Mouse (Mus musculus): ENCODE measurements around the gene Gm45844. TPM values are rescaled to one million over a fixed set of nuclear protein-coding genes. Genes with fewer than 3 reads are reported as not detected.
A peak's percentile ranks its signal among the peaks of the same experiment; 100 is the strongest.
"Not testable (repeated sequence)": the region's sequence is repeated elsewhere in the genome, so short reads cannot be mapped to it uniquely, and the experiment has no call there.

Gm45844 gene
- 1.5 and 3.7 TPM in 2 replicates for polyA plus RNA-seq (2015; fragmentation: Nextera tagmentation; extraction: Ambion mirVana)

DNA sequence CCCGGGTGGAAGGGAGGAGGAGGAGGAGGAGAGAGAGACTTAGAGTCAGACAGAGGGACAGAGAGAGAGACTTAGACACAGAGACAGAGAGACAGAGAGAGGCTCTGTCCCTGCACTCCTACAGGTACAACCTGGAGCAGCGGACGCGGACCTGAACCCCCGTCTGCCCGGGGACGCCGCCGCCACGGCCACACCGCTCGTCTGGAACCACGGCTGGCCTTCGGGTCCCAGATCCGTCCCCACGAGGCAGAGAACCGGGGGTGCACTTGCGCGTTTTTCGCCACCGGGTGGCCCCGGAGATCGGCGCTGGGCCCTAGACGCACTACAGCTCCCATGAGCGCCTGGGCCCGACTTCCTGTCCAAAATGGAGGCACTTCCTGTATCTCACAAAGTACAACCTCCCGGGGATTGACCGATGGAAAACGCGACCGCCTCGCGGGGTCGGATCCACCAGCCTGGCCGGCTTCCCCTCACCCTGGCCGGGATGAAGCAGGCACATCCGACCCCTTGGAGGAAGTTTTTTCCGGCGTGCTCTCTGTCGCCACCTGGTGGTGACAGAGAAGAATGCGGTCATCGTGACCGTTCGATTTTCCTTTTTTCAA, at the start of gene Gm45844:
Gm45844 (minus strand) TSS at position 324 of the 602 bp plus-strand sequence.
- not testable (repeated sequence) for H3K4me1 ChIP-seq (ENCODE audit: control insufficient read depth, insufficient read depth, low read length); H3K36me3 ChIP-seq (ENCODE audit: control insufficient read depth, insufficient read depth, low read length); H3K27me3 ChIP-seq (ENCODE audit: control insufficient read depth, insufficient read depth, low read length); H3K9me3 ChIP-seq (replicated peaks; ENCODE audit: control insufficient read depth, low read length)
- Histone ChIP-seq H3K4me3 (replicated peaks; ENCODE audit: low read length) (peak within 1 kb of the TSS; percentile 39), H3K27ac (ENCODE audit: low read length) (peak within 1 kb of the TSS; percentile 39), H3K4me2 (ENCODE audit: low read depth, low read length) (peak within 1 kb of the TSS; percentile 46), H3K9ac (ENCODE audit: low read length) (peak within 1 kb of the TSS; percentile 43)
- WGBS, result 38% methylated on average over 45 of the region's 45 CpGs
- peak; percentile 99 for ATAC-seq (ENCODE audit: insufficient read depth, low FRiP score)

DNA sequence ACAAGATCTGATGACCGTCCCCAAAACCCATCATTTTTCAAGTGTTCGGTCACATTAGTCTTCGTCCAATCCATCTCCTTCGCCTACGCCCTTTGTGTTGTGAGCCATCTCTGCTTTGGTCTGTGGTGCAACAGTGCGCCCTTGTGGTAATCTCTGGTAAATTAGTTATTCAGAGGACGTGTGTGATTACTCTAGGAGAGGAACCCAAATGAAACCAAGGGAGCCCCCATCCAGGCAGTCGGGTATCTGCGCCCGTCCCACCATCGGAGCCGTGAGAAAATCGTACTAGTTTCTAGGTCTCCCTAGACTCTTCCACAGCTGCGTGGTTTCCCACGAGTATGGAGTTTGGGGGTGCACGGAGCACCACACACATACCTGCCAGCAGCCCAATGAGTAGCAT, 17.5 kb upstream of the Gm45844 start:
- peaks cover 17% of the 10 kb centered on the region for H3K36me3 ChIP-seq (ENCODE audit: control insufficient read depth, insufficient read depth, low read length)
- no peaks in the 10 kb centered on the region for H3K27me3 ChIP-seq (ENCODE audit: control insufficient read depth, insufficient read depth, low read length)
- H3K4me1 ChIP-seq (ENCODE audit: control insufficient read depth, insufficient read depth, low read length), result no peaks in the 10 kb centered on the region
- WGBS, result 80% methylated on average over 16 of the region's 16 CpGs
- H3K4me3 ChIP-seq (replicated peaks; ENCODE audit: low read length), result no peak overlapping the region
- H3K27ac ChIP-seq (ENCODE audit: low read length), result no peak overlapping the region
- no peak for ATAC-seq (ENCODE audit: insufficient read depth, low FRiP score)
- no peak overlapping the region for H3K4me2 ChIP-seq (ENCODE audit: low read depth, low read length)
- no peaks in the 10 kb centered on the region for H3K9me3 ChIP-seq (replicated peaks; ENCODE audit: control insufficient read depth, low read length)
- no peak overlapping the region for H3K9ac ChIP-seq (ENCODE audit: low read length)

DNA sequence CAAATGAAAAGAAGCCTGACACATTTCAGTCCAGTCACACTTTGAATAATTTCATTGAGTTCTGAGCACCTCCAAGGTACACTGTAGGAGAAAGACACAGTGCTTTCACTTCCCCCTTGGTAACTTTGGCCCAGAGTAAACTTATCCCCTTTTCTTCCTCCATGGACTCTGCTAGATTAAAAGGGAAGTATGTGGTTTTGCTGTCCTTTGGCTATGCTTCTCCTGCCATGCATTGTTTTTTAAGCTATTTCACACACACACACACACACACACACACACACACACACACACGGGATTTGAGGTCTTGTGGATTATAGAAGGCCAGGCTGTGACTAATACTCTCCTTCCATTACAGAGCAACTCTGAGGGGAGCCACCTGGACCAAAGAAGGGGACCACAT, 3.3 kb upstream of the Gm45844 start:
- no peak for ATAC-seq (ENCODE audit: insufficient read depth, low FRiP score)
- no peaks in the 10 kb centered on the region for H3K4me1 ChIP-seq (ENCODE audit: control insufficient read depth, insufficient read depth, low read length)
- no peaks in the 10 kb centered on the region for H3K27me3 ChIP-seq (ENCODE audit: control insufficient read depth, insufficient read depth, low read length)
- no peak overlapping the region for H3K4me3 ChIP-seq (replicated peaks; ENCODE audit: low read length)
- H3K36me3 ChIP-seq (ENCODE audit: control insufficient read depth, insufficient read depth, low read length), result peaks cover 7% of the 10 kb centered on the region
- 33% methylated on average over 1 of the region's 1 CpGs for WGBS
- H3K4me2 ChIP-seq (ENCODE audit: low read depth, low read length), result no peak overlapping the region
- peaks cover 4% of the 10 kb centered on the region for H3K9me3 ChIP-seq (replicated peaks; ENCODE audit: control insufficient read depth, low read length)
- no peak overlapping the region for H3K9ac ChIP-seq (ENCODE audit: low read length)
- H3K27ac ChIP-seq (ENCODE audit: low read length), result no peak overlapping the region

DNA sequence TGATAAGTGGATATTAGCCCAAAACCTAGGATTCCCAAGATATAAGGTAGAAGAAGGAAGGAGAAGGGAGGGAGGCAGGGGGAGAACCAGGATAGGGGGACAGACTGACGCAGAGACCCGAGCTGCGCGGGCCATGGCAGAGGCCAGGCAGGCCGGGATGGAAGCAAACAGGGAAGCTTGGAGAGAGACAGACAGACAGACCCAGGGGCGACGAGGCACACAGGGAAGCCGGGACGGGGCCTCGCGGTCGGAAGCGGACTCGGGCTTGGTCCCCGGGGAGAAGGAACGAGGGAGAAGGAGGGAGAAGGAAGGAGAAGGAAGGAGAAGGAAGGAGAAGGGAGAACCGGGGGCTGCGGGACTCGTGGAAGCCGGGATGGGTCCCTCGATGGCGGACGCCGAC, 533 bp downstream of the Gm45844 start:
- H3K27me3 ChIP-seq (ENCODE audit: control insufficient read depth, insufficient read depth, low read length); ATAC-seq (ENCODE audit: insufficient read depth, low FRiP score); H3K4me1 ChIP-seq (ENCODE audit: control insufficient read depth, insufficient read depth, low read length); H3K9me3 ChIP-seq (replicated peaks; ENCODE audit: control insufficient read depth, low read length); H3K36me3 ChIP-seq (ENCODE audit: control insufficient read depth, insufficient read depth, low read length): not testable (repeated sequence)
- Histone ChIP-seq H3K27ac (ENCODE audit: low read length) (peak overlapping the region; percentile 39), H3K4me2 (ENCODE audit: low read depth, low read length) (peak overlapping the region; percentile 46), H3K4me3 (replicated peaks; ENCODE audit: low read length) (peak overlapping the region; percentile 39), H3K9ac (ENCODE audit: low read length) (peak overlapping the region; percentile 43)
- WGBS, result 42% methylated on average over 24 of the region's 24 CpGs

DNA sequence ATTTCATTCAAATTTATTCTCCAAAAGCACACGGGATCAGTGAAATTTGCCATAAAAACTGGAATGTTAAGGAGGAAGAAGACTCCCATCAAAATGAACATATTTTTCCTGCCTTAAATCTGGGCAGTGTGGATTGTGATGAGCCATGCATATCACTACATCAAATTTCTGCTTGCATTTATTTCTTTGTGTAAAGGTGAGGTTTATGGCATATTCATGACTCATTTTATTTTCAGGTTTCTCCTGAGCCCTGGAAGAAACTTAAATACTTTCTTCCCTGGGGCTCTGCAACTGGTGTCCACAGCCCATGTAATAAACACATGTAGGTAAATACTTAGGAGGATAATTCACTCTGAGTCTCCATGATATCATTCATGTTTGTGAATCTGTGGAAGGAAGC, 30.9 kb downstream of the Gm45844 start, which contains the start of gene Vmn2r29:
Vmn2r29 (minus strand) TSS at position 101 of the 400 bp plus-strand sequence.
- H3K9ac ChIP-seq (ENCODE audit: low read length); H3K9me3 ChIP-seq (replicated peaks; ENCODE audit: control insufficient read depth, low read length); H3K36me3 ChIP-seq (ENCODE audit: control insufficient read depth, insufficient read depth, low read length); ATAC-seq (ENCODE audit: insufficient read depth, low FRiP score); H3K27ac ChIP-seq (ENCODE audit: low read length); H3K4me2 ChIP-seq (ENCODE audit: low read depth, low read length); H3K4me1 ChIP-seq (ENCODE audit: control insufficient read depth, insufficient read depth, low read length); H3K4me3 ChIP-seq (replicated peaks; ENCODE audit: low read length); H3K27me3 ChIP-seq (ENCODE audit: control insufficient read depth, insufficient read depth, low read length): not testable (repeated sequence)
- WGBS, result no CpG with 5 or more reads among the region's 1 CpGs

DNA sequence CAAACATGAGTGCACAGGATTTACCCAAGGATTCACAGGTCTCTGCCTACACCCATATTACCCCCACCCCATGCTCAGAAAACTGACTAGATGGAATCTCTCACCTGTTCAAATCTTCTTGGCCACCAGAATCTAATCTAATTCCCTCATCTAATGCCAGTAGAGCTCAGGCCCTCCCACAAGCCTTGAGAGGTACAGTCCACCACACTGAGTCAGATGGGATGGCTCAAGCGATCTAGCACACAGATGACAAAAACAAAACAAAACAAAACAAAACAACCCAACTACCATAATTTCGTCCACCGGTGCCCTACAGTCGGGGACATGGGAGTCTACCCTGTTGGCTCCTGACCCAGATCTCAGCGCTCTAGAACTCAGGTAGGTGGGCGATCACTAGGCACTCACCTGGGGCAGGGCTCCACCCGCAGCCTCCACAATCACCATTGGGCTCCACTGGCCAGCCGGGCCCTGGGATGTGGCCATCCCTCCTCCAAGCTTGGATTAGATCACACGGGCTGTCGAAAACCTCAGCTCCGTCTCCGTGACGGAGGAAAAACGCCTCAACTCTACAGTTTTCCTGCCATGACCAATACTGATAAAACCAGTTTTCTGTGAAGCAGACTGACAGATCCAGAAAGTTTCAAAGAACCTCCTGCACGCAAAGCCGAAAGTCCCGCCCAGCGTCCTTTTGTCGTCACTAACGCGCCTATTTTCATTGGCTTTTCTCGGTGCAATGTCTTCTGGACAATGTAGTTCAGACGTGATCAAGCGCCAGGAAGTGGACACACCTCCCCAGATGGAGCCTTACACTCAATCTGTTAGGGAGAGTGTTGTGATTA, 68.6 kb downstream of the Gm45844 start, which contains the start of gene Zfp772:
Zfp772 (minus strand) TSS at position 686 of the 839 bp plus-strand sequence.
- not testable (repeated sequence) for ATAC-seq (ENCODE audit: insufficient read depth, low FRiP score); H3K27me3 ChIP-seq (ENCODE audit: control insufficient read depth, insufficient read depth, low read length); H3K4me1 ChIP-seq (ENCODE audit: control insufficient read depth, insufficient read depth, low read length); H3K36me3 ChIP-seq (ENCODE audit: control insufficient read depth, insufficient read depth, low read length); H3K9me3 ChIP-seq (replicated peaks; ENCODE audit: control insufficient read depth, low read length)
- H3K4me2 ChIP-seq (ENCODE audit: low read depth, low read length), result peak within 1 kb of the TSS; percentile 62
- H3K27ac ChIP-seq (ENCODE audit: low read length), result peak within 1 kb of the TSS; percentile 67; the same call in 1 of the 2 replicates
- WGBS, result under 1% methylated on average over 24 of the region's 24 CpGs
- H3K9ac ChIP-seq (ENCODE audit: low read length), result peak within 1 kb of the TSS; percentile 65
- peak within 1 kb of the TSS; percentile 55 for H3K4me3 ChIP-seq (replicated peaks; ENCODE audit: low read length)

DNA sequence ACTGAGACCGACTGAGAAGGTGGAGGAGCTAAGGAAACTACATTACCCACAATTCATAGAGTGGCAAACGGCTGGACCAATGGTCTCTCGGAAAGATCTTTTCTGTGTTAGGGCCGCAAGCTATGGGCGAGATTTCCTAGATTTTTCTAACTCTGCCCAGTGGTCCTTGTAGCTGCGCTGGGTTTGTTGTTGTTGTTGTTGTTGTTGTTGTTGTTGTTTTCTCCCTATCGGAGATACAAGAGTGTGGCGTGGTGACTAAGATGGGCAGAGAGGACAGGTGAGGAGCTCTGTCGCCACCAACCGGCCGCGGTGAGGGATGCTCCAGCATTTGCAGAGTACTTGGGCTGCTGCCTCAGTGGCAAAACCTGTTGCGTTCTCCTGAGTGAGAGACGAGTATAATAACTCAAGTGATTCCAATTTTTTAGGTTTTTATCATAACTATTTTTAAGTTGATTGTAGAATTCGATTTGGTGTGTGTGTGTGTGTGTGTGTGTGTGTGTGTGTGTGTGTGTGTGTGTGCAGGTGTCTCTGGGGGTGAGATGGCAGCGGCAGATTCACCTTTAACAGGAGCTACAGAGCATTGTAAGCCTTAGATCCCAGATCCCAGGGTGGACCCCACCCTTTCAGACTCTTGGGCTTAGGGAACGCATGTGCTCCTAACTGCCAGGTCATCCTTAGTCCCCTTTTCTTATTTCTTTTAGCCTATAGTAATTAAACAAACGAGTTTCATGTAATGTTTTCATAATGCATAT, 89.7 kb downstream of the Gm45844 start:
- no peaks in the 10 kb centered on the region for H3K36me3 ChIP-seq (ENCODE audit: control insufficient read depth, insufficient read depth, low read length)
- H3K4me1 ChIP-seq (ENCODE audit: control insufficient read depth, insufficient read depth, low read length), result 0 out of 2 replicates have a peak, but pooled peaks cover 5% of the 10 kb centered on the region
- peak overlapping the region; percentile 62 for H3K4me2 ChIP-seq (ENCODE audit: low read depth, low read length)
- no peak overlapping the region for H3K27ac ChIP-seq (ENCODE audit: low read length)
- H3K9ac ChIP-seq (ENCODE audit: low read length), result peak overlapping the region; percentile 51; the same call in 1 of the 2 replicates
- H3K27me3 ChIP-seq (ENCODE audit: control insufficient read depth, insufficient read depth, low read length), result no peaks in the 10 kb centered on the region
- WGBS, result 10% methylated on average over 18 of the region's 18 CpGs
- H3K9me3 ChIP-seq (replicated peaks; ENCODE audit: control insufficient read depth, low read length), result no peaks in the 10 kb centered on the region
- peak; percentile 90 for ATAC-seq (ENCODE audit: insufficient read depth, low FRiP score)
- peak overlapping the region; percentile 66 for H3K4me3 ChIP-seq (replicated peaks; ENCODE audit: low read length)

DNA sequence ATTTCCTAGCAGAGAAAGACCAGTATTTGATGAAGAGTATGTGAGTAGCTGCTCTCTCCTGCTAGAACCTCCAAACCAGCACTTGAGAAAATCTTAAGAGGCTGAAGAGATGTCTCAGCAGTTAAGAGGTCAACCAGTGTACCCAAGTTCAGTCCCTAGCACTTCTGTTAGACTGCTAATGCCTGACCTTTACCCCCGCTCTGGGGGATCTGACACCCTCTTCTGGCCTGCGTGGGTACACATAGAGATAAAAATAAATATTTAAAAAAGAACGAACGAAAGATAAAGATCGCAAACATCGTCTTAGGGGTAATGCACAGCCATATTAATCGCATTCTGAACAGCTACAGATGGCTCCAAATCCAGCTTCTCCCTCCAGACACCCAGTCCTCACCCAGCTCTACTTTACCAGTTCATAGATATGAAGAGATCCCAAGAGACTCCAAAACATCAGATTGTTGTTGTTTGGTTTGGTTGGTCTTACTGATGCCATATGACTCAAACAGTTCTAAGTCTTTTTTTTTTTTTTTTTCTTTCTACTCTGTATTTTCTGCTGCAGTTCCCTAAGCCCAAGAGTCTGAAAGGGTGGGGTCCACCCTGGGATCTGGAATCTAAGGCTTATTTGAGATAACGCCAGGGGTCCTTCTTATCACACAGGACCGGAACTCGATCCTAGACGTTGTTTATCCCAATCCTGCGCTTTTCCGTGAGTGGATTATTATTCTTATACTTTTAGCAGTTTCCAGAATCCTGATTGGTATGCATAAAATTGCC, 90.5 kb downstream of the Gm45844 start:
- Histone ChIP-seq H3K4me3 (replicated peaks; ENCODE audit: low read length) (peak overlapping the region; percentile 66), H3K27me3 (ENCODE audit: control insufficient read depth, insufficient read depth, low read length) (no peaks in the 10 kb centered on the region), H3K4me2 (ENCODE audit: low read depth, low read length) (peak overlapping the region; percentile 62), H3K36me3 (ENCODE audit: control insufficient read depth, insufficient read depth, low read length) (no peaks in the 10 kb centered on the region), H3K9ac (ENCODE audit: low read length) (peak overlapping the region; percentile 51; the same call in 1 of the 2 replicates), H3K27ac (ENCODE audit: low read length) (no peak overlapping the region), H3K9me3 (replicated peaks; ENCODE audit: control insufficient read depth, low read length) (no peaks in the 10 kb centered on the region), H3K4me1 (ENCODE audit: control insufficient read depth, insufficient read depth, low read length) (0 out of 2 replicates have a peak, but pooled peaks cover 5% of the 10 kb centered on the region)
- ATAC-seq (ENCODE audit: insufficient read depth, low FRiP score), result peak; percentile 56; the same call in 1 of the 2 replicates
- WGBS, result 15% methylated on average over 13 of the region's 13 CpGs

Measured in stomach, embryonic 16.5 days (tissue).